Mouse (Mus musculus) cortical plate, adult 2 months (tissue): ENCODE measurements around the gene Esyt1.

Experiments used
- CTCF ChIP-seq: fragments of 200-500 bp; IDR thresholded peaks from 2 replicates; pipeline ENCODE4 v1.5.1; 2011; ENCODE audit warnings: mild to moderate bottlenecking, control low read depth, low read length; ENCODE audit not compliant: insufficient read depth; ENCODE audit errors: extremely low read depth
- POLR2A ChIP-seq: fragments of 200-500 bp; IDR thresholded peaks from 2 replicates; pipeline ENCODE4 v1.6.1; 2011; ENCODE audit warnings: mild to moderate bottlenecking, low read length, control low read depth; ENCODE audit not compliant: insufficient read depth; ENCODE audit errors: extremely low read depth

GRCm38 (mm10) chr10:128548947-128549681, 23.4 kb upstream of the Esyt1 start, which contains the start of gene Rpl41:
- TF ChIP-seq CTCF (no peak), POLR2A (peak; percentile 100)
